Mouse (Mus musculus): ENCODE measurements around the gene Gpt2.

Gene Gpt2

GRCm38 (mm10) chr8:85482427-85482826 is 9.9 kb upstream of the Gpt2 start:
- DNase-seq (ENCODE audit: extremely low read depth, insufficient read length, low spot score), result no peak

GRCm38 (mm10) chr8:85487906-85488620 is 4.3 kb upstream of the Gpt2 start:
- no peak for DNase-seq (ENCODE audit: extremely low read depth, insufficient read length, low spot score)

GRCm38 (mm10) chr8:85488631-85489030 is 3.7 kb upstream of the Gpt2 start:
- DNase-seq (ENCODE audit: extremely low read depth, insufficient read length, low spot score), result no peak

DNA sequence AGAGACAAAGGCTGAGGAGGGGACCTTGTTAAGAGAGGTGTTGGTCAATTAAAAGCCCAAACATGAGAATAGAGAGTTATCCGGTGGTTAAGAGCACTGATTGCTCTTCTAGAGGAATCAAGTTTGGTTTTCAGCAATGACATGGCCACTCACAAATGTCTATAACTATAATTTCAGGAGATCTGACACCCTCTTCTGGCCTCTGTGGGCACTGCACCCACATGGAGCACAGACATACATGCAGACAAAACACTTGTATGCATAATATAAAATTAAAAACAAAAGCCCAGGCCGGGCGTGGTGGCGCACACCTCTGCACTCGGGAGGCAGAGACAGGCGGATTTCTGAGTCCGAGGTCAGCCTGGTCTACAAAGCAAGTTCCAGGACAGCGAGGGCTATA is 2.8 kb upstream of the Gpt2 start:
- DNase-seq (ENCODE audit: extremely low read depth, insufficient read length, low spot score), result no peak

DNA sequence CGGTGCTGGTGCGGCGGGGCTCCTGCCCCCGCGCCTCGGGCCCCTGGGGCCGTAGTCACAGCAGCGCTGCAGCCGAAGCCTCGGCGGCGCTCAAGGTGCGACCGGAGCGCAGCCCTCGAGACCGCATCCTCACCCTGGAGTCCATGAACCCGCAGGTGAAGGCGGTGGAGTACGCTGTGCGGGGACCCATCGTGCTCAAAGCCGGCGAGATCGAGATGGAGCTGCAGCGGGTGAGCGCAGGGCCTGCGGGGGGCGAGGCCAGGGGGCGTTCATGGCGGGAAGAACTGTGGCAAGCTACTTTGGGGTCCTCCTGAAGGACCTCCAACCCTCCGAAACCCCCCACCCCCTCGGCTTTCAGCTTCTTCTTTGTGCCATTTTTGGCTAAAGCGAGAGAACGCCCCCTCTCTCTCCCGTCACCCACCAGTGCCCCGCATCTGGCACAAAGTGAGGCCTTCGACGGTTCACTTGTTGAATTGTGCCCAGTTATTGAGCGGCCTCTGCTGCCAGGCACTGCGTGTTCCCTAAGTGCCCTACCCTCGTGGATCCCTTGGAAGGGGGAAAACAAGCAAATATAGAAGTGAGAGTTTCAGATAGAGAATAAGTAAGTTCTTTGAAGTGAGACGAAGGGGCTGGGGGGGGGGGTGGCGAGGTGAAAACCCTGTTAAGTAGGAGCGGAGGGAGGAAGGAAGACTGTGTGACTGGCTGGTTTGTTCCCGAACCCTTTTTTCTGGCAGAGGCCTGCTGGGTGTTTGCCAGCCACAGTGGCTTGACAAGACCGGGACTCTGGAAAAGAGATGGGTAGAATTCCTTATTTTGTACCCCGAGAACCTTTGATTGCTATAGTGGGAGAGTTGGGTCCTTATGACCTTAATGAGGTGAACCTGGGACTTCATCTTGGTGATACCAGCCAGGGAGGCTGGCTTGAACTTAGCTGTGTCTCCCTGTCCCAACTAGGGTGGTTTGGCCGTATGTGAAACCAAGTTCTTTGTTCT is 860 bp downstream of the Gpt2 start:
- DNase-seq (ENCODE audit: extremely low read depth, insufficient read length, low spot score), result no peak

GRCm38 (mm10) chr8:85496125-85496524 is 3.7 kb downstream of the Gpt2 start:
- DNase-seq (ENCODE audit: extremely low read depth, insufficient read length, low spot score), result no peak

DNA sequence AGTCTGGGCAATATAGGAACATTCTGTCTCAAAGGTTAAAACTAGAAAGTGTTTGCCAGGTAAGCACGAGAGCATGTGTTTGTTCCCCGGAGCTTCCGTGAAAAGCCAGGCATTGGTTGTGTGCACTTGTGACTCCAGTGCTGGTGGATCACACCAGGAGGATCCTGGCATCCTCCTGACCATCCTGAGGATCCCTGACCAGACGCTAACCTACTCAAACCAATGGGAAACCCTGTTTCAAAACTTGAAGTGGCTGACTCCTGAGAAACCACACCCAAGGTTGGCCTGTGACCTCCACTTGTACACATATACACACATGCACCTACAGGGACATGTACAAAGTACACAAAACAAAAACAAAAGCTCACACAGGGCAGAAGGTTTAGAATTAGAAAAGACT is 4.4 kb downstream of the Gpt2 start:
- no peak for DNase-seq (ENCODE audit: extremely low read depth, insufficient read length, low spot score)

DNA sequence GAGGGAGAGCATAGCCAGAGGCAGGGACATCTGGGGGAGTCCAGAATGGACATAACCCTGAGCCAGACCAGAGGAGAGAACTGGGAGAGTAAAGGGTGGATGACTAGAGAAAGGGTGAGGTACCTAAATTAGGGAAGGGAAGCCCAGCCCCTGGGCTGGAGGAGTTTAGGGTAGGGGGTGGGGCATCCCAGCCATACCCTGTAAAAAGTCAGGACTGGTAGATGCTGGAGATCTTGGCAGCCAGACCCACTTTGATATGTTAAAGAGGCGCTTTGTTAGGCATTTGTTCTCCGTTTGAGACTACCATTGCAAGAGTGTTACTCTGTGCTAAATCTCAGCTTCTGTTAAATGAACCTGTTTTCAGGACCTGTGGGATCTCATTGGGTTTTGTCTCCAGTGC is 6.2 kb downstream of the Gpt2 start:
- no peak for DNase-seq (ENCODE audit: extremely low read depth, insufficient read length, low spot score)

GRCm38 (mm10) chr8:85500460-85500859 is 8.1 kb downstream of the Gpt2 start:
- DNase-seq (ENCODE audit: extremely low read depth, insufficient read length, low spot score), result no peak

GRCm38 (mm10) chr8:85500955-85501685 is 8.7 kb downstream of the Gpt2 start:
- DNase-seq (ENCODE audit: extremely low read depth, insufficient read length, low spot score), result no peak

GRCm38 (mm10) chr8:85502381-85502780 is 10.0 kb downstream of the Gpt2 start:
- no peak for DNase-seq (ENCODE audit: extremely low read depth, insufficient read length, low spot score)

- no peak for DNase-seq (ENCODE audit: extremely low read depth, insufficient read length, low spot score)
Observed at GRCm38 (mm10) chr8:85503065-85503464, 10.7 kb downstream of the Gpt2 start.

- no peak for DNase-seq (ENCODE audit: extremely low read depth, insufficient read length, low spot score)
Observed at GRCm38 (mm10) chr8:85504704-85505103, 12.3 kb downstream of the Gpt2 start.

DNA sequence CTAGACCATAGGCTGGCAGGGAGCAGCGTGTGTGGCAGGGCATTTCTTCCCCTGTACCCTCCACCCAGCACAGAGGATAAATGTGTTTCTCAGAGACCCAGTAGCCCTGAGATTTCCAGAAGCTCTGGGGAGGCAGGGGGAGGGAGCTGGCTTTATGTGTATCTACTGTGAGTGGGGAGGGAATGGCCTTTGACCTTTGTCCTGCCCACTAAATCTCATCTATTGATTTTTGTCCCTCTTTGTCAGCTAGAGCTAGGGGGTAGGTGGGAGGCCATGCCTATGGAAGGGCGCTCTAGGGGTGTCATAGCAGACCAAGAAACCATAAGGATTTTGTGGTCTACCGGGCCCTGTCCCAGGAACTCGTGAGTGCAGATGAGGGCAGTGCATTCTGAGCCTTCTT is 14.2 kb downstream of the Gpt2 start:
- no peak for DNase-seq (ENCODE audit: extremely low read depth, insufficient read length, low spot score)

- no peak for DNase-seq (ENCODE audit: extremely low read depth, insufficient read length, low spot score)
Observed at GRCm38 (mm10) chr8:85508661-85509060, 16.3 kb downstream of the Gpt2 start.

DNA sequence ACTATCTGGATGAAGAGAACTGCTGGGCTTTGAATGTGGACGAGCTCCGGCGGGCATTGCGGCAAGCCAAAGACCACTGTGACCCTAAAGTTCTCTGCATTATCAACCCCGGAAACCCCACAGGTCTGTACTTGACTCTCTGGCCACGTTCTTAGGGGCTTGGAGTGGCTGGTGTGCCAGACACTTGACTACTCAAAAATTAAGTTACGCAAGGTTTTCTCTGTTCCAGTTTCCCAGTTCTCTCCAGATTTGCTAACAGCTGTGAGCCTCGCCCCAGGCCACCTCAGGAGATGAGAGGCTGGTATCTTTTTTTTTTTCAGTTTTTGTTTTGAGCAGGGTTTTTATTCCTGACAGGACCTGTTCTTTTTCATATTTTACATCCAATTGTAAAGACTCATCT is 19.9 kb downstream of the Gpt2 start:
- no peak for DNase-seq (ENCODE audit: extremely low read depth, insufficient read length, low spot score)

GRCm38 (mm10) chr8:85513283-85513682 is 20.9 kb downstream of the Gpt2 start:
- DNase-seq (ENCODE audit: extremely low read depth, insufficient read length, low spot score), result no peak

DNA sequence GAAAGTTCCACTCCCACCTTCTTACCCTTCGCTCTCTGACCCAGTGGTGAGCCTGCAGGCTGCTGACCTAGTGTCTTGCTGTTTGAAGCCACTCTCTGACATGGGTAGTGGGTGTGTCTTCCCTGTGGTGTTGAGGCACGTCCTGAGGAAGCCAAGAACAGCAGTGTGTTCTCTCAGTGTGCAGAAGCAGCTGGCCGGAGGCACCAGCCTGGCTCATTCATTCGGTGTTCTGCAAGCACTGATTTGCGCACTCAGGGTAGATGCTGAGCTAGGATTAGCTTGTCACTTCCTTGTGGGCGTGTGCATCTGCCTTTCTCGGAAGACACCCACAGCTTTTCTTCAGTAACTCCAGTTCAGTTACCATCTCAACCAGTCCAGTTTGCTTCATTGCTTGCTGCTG is 23.0 kb downstream of the Gpt2 start:
- no peak for DNase-seq (ENCODE audit: extremely low read depth, insufficient read length, low spot score)

GRCm38 (mm10) chr8:85517336-85517735 is 25.0 kb downstream of the Gpt2 start:
- DNase-seq (ENCODE audit: extremely low read depth, insufficient read length, low spot score), result no peak

DNA sequence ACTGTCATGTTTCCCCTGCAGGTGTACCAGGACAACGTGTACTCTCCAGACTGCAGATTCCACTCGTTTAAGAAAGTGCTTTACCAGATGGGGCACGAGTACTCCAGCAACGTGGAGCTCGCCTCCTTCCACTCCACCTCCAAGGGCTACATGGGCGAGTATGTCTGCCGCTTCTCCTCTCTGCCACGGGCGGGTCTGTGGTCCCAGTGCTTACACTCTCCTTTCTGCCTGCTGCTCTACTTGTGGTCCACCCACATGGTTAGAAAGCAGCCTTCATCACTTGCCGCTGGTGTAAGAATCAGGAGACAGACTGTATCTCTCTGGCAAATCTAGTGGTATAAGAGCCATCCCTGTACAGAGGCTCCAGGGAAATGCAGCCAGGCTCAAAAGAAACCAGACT is 25.6 kb downstream of the Gpt2 start:
- DNase-seq (ENCODE audit: extremely low read depth, insufficient read length, low spot score), result no peak

GRCm38 (mm10) chr8:85520586-85520985 is 28.2 kb downstream of the Gpt2 start:
- no peak for DNase-seq (ENCODE audit: extremely low read depth, insufficient read length, low spot score)

Data from 3134 (cell line).